Mouse (Mus musculus): Measurements from ENCODE around the gene Dcun1d4.

Gene Dcun1d4

DNA sequence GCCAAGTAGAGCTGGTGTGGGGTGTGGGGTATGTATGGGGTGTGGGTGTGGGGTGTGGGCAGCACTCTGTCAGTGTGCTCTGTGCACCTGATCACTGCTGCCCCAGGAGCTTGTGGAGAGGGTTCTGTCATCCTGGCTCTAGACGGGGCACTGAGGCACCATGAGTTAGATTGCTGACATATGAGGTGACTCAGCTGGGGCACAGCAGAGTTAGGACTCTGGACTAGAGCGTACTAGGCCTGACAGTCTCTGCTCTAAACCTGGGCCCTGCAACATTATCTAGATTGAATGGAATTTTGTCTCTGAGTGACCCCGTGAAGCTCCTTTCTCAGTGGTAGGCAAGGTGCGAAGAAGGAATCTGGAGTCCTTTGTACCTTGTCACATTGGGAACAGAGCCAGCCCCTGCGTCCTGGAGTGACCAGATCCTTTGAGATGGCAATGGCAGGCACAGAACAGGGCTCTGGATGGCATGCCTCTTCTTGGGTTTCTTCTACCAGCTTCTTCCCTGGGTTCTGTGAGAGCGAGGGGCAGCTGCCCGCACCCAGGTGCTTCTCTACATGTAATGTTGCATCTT lies 20.2 kb downstream of the Dcun1d4 start:
- no peak for DNase-seq

GRCm38 (mm10) chr5:73502422-73502821 lies 21.6 kb downstream of the Dcun1d4 start:
- DNase-seq: no peak

DNA sequence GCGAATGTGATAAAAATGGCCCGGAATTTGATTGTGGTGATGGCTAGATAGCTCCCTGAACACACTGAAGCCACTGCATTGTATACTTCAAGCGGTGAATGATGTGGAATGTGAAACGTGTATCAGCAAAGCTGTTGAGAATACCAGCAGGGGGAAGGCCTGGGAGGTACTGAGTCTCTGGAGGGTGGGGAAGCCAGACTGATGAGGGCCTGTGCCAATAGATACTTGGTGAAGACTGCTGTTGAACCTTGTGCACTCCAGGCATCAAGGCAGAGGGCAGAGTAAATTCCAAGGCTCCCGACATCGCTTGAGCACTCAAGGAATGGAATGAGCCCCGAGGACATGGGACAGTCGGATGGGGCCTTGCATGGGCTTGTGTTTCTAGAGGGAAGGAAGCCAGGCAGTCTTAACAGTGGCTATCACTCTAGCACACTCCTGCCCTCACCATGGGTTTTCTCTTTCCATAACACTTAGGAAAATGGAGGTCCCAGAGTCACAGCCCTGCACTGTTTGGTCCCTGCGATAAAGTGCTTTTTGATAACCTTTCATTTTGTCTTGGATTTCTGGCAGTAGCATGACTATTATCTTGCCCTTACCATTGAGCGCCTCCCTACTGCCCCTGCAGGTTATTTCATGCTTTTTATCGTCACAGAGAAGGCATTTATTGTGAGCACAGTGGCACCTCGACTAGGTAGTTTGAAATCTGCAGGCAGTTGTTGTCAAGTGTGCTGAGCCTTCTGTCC lies 22.4 kb downstream of the Dcun1d4 start:
- no peak for DNase-seq

DNA sequence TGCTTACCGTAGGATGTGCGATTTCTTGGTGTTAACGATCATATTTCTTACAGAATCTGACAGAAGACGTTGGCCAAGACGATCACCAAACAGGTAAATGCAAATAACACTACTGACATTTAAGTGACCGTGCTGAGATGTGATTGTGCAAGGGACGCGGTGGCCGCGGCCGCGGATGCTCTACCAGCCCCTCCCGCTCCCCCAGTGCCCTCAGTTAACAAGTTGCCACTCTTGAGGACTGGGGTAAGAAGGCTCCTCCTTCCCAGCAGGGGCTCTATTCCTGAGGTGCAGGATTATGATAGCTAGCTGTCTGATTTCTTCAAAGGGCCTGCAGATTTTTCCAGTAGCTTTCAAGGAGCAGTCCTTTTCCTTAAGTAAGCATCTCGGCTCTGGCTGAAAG lies 30.3 kb downstream of the Dcun1d4 start:
- no peak for DNase-seq

DNA sequence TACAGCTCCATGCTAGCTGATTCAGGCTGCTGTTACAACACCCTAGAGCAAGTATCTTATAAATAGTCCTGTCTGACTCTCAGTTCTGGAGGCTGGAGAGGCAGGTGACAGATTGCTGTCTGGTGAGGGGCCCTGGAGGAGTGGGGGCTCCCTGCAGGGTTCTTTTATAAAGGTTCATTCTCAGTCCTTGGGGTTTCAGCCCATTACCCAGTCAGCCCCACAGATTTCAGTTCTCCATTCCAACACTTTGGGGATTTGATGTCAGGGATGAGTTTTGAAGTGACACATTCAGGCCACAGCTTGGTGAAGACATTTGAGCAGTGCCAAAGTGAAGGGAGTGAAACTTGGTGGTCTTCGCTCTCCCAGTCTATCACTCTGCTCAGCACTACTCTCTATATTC lies 31.4 kb downstream of the Dcun1d4 start:
- DNase-seq: no peak

GRCm38 (mm10) chr5:73512661-73513060 lies 31.9 kb downstream of the Dcun1d4 start:
- DNase-seq: no peak

GRCm38 (mm10) chr5:73514202-73514601 lies 33.4 kb downstream of the Dcun1d4 start:
- DNase-seq: no peak

DNA sequence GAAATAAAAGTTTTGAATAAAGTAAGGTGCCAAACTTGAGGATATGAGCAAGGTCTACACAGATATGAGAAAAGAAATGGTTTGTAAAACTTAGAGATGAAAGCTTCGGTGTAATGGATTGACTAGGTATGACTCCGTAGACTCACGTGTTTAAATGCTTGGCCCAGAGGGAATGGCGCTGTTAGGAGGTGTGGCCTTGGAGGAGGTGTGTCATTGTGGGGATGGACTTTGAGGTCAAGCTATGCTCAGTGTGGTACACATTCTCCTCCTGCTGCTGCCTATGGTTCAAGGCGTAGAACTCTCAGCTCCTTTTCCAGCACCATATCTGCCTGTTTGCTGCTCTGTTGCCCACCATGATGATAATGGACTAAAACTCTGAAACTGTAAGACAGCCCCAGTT lies 36.5 kb downstream of the Dcun1d4 start:
- no peak for DNase-seq

GRCm38 (mm10) chr5:73518424-73519211 lies 37.8 kb downstream of the Dcun1d4 start:
- no peak for DNase-seq

DNA sequence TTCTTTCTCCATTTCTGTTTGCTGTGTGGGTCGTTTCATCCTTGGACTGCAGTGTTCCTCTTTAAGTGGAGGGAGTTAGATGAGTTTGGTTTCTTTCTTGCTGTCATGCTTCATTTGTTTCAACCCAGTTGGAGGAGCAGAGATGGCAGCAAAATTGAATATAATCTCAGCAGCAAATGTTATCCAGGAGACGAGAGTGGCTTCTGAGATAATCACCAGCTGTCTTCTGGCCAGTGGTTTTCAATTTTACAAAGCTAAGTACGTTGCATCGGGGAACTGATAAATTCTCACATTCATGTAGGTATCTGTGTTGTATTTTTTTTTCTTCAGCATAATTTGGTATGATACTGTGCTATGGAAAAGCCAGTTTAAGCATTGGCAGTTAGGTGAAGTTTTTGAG lies 40.0 kb downstream of the Dcun1d4 start:
- no peak for DNase-seq

DNA sequence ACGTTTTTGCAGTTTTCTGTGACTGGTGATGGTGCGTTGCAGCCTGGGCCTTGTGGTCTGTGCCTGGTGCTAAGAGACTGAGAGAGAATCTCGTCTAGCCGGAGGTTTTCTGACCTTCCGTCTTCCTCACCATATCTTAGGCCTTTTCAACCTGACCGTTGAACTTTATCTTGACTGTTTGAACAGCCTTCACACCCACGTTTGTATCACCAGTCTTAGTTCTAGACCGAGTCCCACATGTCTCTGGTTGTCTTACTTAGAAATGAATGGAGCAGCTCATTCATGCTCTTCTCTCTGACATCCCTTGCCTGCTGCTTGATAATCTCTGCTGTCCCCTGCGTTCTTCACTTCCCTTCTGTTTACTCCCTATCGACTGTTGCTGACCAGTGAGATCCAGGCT lies 42.4 kb downstream of the Dcun1d4 start:
- no peak for DNase-seq

- DNase-seq: no peak
These were observed 43.6 kb downstream of the Dcun1d4 start for GRCm38 (mm10) chr5:73524300-73525000.

DNA sequence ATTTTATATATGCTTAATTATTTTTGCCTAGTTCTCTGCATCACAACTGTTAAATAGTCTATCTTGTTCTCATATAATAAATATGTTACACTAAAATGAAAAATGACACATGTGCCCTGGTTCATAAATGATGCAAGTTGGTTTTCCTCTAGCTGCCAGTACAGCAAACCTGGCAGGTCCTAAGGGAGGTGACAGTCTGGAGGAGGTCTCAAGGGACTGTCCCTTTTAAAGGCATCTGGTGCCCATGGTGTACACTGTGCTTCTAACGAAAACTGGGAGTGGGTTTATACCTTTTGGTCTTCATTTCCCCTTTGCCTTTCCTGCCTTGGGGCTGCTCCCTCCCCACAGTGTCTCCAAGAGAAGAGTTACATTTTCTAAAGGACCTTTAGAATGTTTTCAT lies 51.4 kb downstream of the Dcun1d4 start:
- no peak for DNase-seq

- DNase-seq: no peak
These were observed 52.1 kb downstream of the Dcun1d4 start for GRCm38 (mm10) chr5:73532879-73533278.

DNA sequence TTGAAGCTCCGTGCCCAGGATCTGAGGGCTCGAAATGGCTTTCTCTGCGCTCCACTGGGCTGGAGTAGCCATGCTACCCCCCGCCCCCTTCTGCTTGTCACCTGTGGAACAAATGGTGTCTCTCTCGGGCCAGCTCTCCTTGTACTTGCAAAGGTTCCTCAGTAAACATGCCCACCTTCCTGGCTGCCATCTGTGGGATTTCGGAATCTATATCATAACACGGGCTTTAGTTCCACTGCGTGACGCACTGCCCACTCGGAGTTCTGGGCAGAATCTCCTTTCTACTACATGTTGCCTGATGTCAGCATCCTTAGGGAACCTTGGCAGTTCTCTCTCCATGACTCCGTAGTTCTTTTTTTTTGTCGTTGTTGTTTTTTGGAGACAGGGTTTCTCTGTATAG lies 56.9 kb downstream of the Dcun1d4 start:
- DNase-seq: no peak

DNA sequence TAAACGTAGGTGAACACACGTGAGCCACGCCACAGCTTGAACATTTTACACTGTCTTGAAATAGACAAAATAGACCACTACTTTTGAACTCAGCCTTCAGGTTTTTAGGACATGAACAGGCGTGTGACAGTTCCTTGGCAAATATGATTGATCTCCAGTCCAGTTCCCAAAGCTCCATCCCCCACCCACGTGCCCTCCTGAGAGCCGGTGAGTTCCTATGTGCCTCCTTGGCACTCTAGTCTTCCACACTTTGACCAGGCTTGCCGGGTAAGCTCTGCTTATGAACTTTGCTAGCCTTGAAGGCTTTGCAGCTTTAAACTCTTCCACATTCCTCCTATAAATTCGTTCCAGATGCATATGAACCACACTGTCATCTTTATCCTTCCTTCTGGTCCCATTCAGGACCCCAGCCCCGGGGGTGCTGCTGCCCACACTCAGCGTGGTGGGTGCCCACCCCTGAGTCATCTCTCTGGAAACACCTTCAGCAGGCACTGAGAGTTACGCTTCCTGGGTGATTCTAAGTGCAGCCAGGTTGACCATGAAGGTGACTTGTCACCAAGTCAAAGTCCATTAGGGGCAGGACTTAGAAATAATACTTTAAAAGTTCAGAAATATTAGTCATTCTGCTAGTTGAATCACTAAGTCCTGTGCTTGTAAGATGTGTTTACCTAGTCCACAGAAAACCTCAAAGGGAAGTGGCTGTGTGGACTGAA lies 57.9 kb downstream of the Dcun1d4 start:
- no peak for DNase-seq

DNA sequence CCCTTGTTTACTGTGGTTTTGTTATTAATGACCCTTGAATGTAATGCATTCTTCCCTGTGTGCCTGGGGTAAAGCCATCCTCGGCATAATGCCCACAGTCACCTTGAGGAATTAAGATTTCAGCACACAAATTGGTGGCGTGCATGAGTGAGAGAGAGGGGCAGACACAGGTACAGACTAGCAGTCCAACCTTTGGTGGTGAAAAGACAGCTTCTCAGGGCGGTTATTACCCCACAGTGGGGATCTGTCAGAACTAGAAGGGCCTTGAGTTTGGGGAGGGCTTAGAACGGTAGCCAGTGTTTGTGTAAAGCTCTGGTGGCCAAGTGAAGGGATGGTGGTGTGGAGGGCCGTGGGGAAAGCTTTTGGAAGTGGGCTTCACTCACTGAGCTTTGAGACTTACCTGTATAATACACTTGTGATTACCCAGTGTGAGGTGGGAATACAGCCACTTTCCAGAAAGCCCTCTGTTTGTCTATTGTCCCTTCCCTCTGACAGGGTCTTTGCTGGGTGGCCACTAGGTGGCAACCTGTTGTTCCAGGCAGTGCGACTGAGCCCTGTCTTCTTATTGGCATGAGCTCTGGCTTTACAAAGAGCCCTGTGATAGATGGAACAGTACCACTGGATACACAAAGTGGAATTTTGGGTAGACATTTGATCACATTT lies 59.2 kb downstream of the Dcun1d4 start:
- DNase-seq: peak; percentile 68

DNA sequence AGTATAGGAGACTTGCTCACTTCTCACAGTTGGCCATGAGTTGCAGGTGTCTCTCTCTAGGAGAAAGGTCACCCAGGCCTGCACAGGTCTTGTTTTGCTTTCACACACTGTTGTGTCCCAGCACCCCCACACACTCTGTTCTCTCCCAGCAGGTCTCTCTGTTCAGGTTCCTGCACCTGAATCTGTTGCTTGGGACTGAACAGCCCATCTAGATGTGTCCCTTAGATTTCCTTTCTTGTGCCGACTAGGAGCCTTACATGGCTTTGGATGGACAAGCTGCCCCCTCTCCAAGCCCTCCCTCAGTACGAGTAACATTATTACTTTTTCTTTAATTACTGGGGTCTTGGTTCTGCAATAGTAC lies 59.7 kb downstream of the Dcun1d4 start:
- DNase-seq: no peak

DNA sequence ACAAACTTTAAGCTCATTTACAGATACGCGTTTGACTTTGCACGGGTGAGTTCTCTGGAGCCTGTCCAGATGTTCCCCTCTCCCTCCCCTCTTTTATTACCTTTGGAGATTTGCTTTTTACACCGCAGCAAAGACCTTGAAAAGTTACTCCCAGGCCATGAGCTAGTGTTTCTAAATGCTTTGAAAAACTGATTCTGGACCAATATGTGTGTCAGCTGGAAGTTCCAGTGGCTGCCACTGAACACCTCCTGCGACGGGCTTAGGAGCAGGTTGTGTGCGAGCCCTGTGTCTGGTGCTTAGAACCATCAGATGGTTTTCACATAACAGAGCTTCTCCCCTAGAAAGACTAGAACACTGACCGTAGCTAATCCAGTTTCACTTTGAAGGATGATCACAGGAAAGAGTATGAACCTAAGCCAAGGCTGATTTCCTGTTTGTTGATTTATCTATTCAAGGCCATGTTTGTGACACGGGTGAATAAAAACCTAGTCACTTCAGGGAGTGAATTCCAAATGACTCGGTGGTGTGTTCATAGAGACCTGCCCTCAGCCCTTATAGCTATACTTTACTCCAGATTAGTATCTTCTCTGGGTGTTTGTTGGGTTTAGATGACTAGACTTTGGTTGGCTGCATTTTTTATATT lies 63.4 kb downstream of the Dcun1d4 start:
- no peak for DNase-seq

GRCm38 (mm10) chr5:73545641-73546040 lies 64.8 kb downstream of the Dcun1d4 start:
- no peak for DNase-seq

GRCm38 (mm10) chr5:73547252-73547651 lies 66.5 kb downstream of the Dcun1d4 start:
- no peak for DNase-seq

- no peak for DNase-seq
These were observed 67.4 kb downstream of the Dcun1d4 start for GRCm38 (mm10) chr5:73548237-73548636.
